Comparison of ENCODE assay signal across 9 mouse cellular contexts in genomic region chr10:89344491-89345195, GRCm38 (mm10). TPM values are rescaled to one million over a fixed set of nuclear protein-coding genes. Genes with fewer than 3 reads are reported as not detected.
A peak's percentile ranks its signal among the peaks of the same experiment; 100 is the strongest.
DNase-seq lines count a peak whose midpoint lies in the region; ATAC-seq and TF ChIP-seq lines count a peak whose summit lies in the region.
"Had no signal": no experiment of that assay in that cellular context is flagged by ENCODE, and none has a peak within 500 bp of the region (broad histone marks: within the 10 kb centered on the region; RNA-seq: fewer than 3 reads in every experiment).

TSS of gene Ano4 (minus strand) at chr10:89344762.

- peak within 1 kb of the TSS; percentile 29; the same call in 1 of the 2 replicates for H3K9ac ChIP-seq in lung, embryonic 15.5 days
- H3K9ac ChIP-seq in heart, embryonic 16.5 days (ENCODE audit: low read length): peak within 1 kb of the TSS; percentile 85
- H3K9ac ChIP-seq in liver, embryonic 14.5 days (replicated peaks): no peak within 1 kb of the TSS

- under 1% methylated on average over 62 of the region's 70 CpGs for WGBS in lung, embryonic 15.5 days
- WGBS in forebrain, embryonic 10.5 days: under 1% methylated on average over 69 of the region's 70 CpGs
- WGBS in heart, embryonic 16.5 days: under 1% methylated on average over 70 of the region's 70 CpGs
- WGBS in liver, embryonic 14.5 days (ENCODE audit: insufficient replicate concordance): 1% methylated on average over 70 of the region's 70 CpGs

- H3K4me1 ChIP-seq in lung, embryonic 15.5 days: peaks cover 11% of the 10 kb centered on the region
- peaks cover 12% of the 10 kb centered on the region for H3K4me1 ChIP-seq in forebrain, embryonic 10.5 days
- peaks cover 25% of the 10 kb centered on the region for H3K4me1 ChIP-seq in heart, embryonic 16.5 days (ENCODE audit: control insufficient read depth, insufficient read depth, low read length)
- no peaks in the 10 kb centered on the region for H3K4me1 ChIP-seq in liver, embryonic 14.5 days (replicated peaks; ENCODE audit: control insufficient read depth in 2 of 2, insufficient read depth in 2 of 2, low read length in 1 of 2)

- H3K4me3 ChIP-seq in lung, embryonic 15.5 days: peak within 1 kb of the TSS; percentile 52
- peak within 1 kb of the TSS; percentile 69 for H3K4me3 ChIP-seq in forebrain, embryonic 10.5 days
- H3K4me3 ChIP-seq in heart, embryonic 16.5 days (ENCODE audit: low read length): peak within 1 kb of the TSS; percentile 80
- peak within 1 kb of the TSS; percentile 7 to 37; a peak in 2 of 4 replicates for H3K4me3 ChIP-seq in liver, embryonic 14.5 days (ENCODE audit: insufficient read depth in 1 of 2, low read depth in 2 of 2, low read length in 2 of 2)

- no peaks in the 10 kb centered on the region for H3K9me3 ChIP-seq in lung, embryonic 15.5 days
- H3K9me3 ChIP-seq in forebrain, embryonic 10.5 days: no peaks in the 10 kb centered on the region
- no peaks in the 10 kb centered on the region for H3K9me3 ChIP-seq in heart, embryonic 16.5 days (replicated peaks; ENCODE audit: control insufficient read depth, low read length)
- no peaks in the 10 kb centered on the region for H3K9me3 ChIP-seq in liver, embryonic 14.5 days (ENCODE audit: control insufficient read depth, low read length)

- TF ChIP-seq EP300 in liver, embryonic 14.5 days (IDR thresholded peaks at IDR 0.05; ENCODE audit: low read depth): no peak

- TF ChIP-seq CTCF in liver, embryonic 14.5 days (IDR thresholded peaks at IDR 0.05; ENCODE audit: low read depth): no peak

- no peaks in the 10 kb centered on the region for H3K36me3 ChIP-seq in lung, embryonic 15.5 days
- no peaks in the 10 kb centered on the region for H3K36me3 ChIP-seq in forebrain, embryonic 10.5 days (replicated peaks)
- no peaks in the 10 kb centered on the region for H3K36me3 ChIP-seq in heart, embryonic 16.5 days (ENCODE audit: control insufficient read depth, insufficient read depth)
- H3K36me3 ChIP-seq in liver, embryonic 14.5 days (replicated peaks; ENCODE audit: control insufficient read depth, insufficient read depth, low read depth): no peaks in the 10 kb centered on the region
- H3K36me3 ChIP-seq: G1E had no signal

- H3K27me3 ChIP-seq in lung, embryonic 15.5 days: peaks cover 41% of the 10 kb centered on the region
- peaks cover 61% of the 10 kb centered on the region for H3K27me3 ChIP-seq in forebrain, embryonic 10.5 days (ENCODE audit: poor library complexity, severe bottlenecking)
- peaks cover 6% of the 10 kb centered on the region; the same call in 1 of the 2 replicates for H3K27me3 ChIP-seq in heart, embryonic 16.5 days (ENCODE audit: control insufficient read depth, insufficient read depth, low read length)
- peaks cover 24% of the 10 kb centered on the region for H3K27me3 ChIP-seq in liver, embryonic 14.5 days (ENCODE audit: control insufficient read depth, insufficient read depth, low read length)

- DNase-seq in lung, postnatal 25 days (ENCODE audit: low spot score): no peak
- peak; percentile 26 for DNase-seq in forebrain, embryonic 10.5 days (ENCODE audit: extremely low spot score, low spot score)
- DNase-seq in kidney, postnatal 10 days: peak; percentile 59
- DNase-seq in liver, embryonic 14.5 days (ENCODE audit: low read depth in 3 of 3, low spot score in 3 of 3): no peak
- DNase-seq in retina, embryonic 14.5 days (ENCODE audit: low spot score): peak; percentile 37
- DNase-seq in MN1 (ENCODE audit: low spot score): no peak

- no peak within 1 kb of the TSS for H3K27ac ChIP-seq in lung, embryonic 15.5 days
- H3K27ac ChIP-seq in forebrain, embryonic 10.5 days: peak within 1 kb of the TSS; percentile 65
- H3K27ac ChIP-seq in heart, embryonic 16.5 days (ENCODE audit: low read length): peak within 1 kb of the TSS; percentile 84
- H3K27ac ChIP-seq in liver, embryonic 14.5 days: no peak within 1 kb of the TSS

- H3K4me2 ChIP-seq in lung, embryonic 15.5 days: peak within 1 kb of the TSS; percentile 96
- H3K4me2 ChIP-seq in heart, embryonic 16.5 days (ENCODE audit: low read depth, low read length): peak within 1 kb of the TSS; percentile 97
- H3K4me2 ChIP-seq in liver, embryonic 14.5 days (ENCODE audit: low read depth): peak within 1 kb of the TSS; percentile 47

- peak; percentile 62; the same call in 1 of the 2 replicates for ATAC-seq in lung, embryonic 15.5 days (ENCODE audit: borderline replicate concordance, extremely low read depth, low FRiP score, low TSS enrichment)
- peak; percentile 85 for ATAC-seq in heart, embryonic 16.5 days (replicated peaks; ENCODE audit: extremely low read depth, insufficient read depth, low FRiP score)
- ATAC-seq in liver, embryonic 14.5 days (ENCODE audit: insufficient read depth): no peak

RNA-seq across cellular contexts. Expression of gene Ano4, which starts in this region (rescaled TPM):
- 0.82 and 1.1 TPM in 2 replicates for polyA plus RNA-seq in lung, embryonic 15.5 days (2015; fragmentation: Nextera tagmentation; extraction: Ambion mirVana)
- polyA plus RNA-seq in forebrain, embryonic 10.5 days (2016; fragmentation: Nextera tagmentation; extraction: Ambion mirVana): 0.22 and 0.41 TPM in 2 replicates
- polyA plus RNA-seq in heart, embryonic 16.5 days (2015; fragmentation: Nextera tagmentation; extraction: Ambion mirVana): 2.5 and 3.5 TPM in 2 replicates
- polyA plus RNA-seq in liver, embryonic 14.5 days (2012; rRNA removed): 0.01 and 0.08 TPM in 2 replicates
- polyA plus RNA-seq in liver, embryonic 14.5 days (2014; fragmentation: Nextera tagmentation; extraction: Ambion mirVana): 0.03 and 0.15 TPM in 2 replicates
- polyA plus RNA-seq: G1E had no signal

Comparison
In these comparisons a context has a peak if more than half of its experiments do, and no peak if none do; other contexts are left out.
1. Peak in DNase-seq, H3K4me3 ChIP-seq and H3K27ac ChIP-seq in forebrain, embryonic 10.5 days; RNA of the gene not detected or under 1 TPM.
2. H3K4me2 ChIP-seq: peak in every context shown above with its lines; median percentile 97 in heart, embryonic 16.5 days; 96 in lung, embryonic 15.5 days; 47 in liver, embryonic 14.5 days.
3. H3K4me3 ChIP-seq: peak in every context shown above with its lines; median percentile 80 in heart, embryonic 16.5 days; 69 in forebrain, embryonic 10.5 days; 52 in lung, embryonic 15.5 days; 22 in liver, embryonic 14.5 days.
4. DNase-seq: peak in kidney, postnatal 10 days (single experiment) and retina, embryonic 14.5 days (single experiment); none in lung, postnatal 25 days (single experiment), liver, embryonic 14.5 days (0 of 3) and MN1 (single experiment).